Mouse (Mus musculus) embryonic fibroblast, embryonic 13.5 days (primary cell): ENCODE data around the gene Gm6169. TPM values are rescaled to one million over a fixed set of nuclear protein-coding genes. Genes with fewer than 3 reads are reported as not detected.

ENCODE experiments used
- H3K27ac ChIP-seq: 2 replicates; pipeline ENCODE4 v1.5.1; 2012; ENCODE audit warnings: low read length, control low read depth, inconsistent platforms; ENCODE audit not compliant: insufficient read depth
- H3K4me1 ChIP-seq: 2 replicates; pipeline ENCODE4 v1.6.1; 2011; ENCODE audit warnings: low read length; ENCODE audit not compliant: control insufficient read depth, insufficient read depth
- H3K4me3 ChIP-seq: 2 replicates; pipeline ENCODE4 v1.5.1; 2011; ENCODE audit warnings: mild to moderate bottlenecking, control low read depth, low read length; ENCODE audit not compliant: insufficient read depth
- CTCF ChIP-seq: IDR thresholded peaks from 2 replicates; pipeline ENCODE4 v1.5.1; 2011; ENCODE audit warnings: mild to moderate bottlenecking, control low read depth, low read length, moderate library complexity, borderline replicate concordance; ENCODE audit not compliant: insufficient read depth
- POLR2A ChIP-seq: IDR thresholded peaks from 2 replicates; pipeline ENCODE4 v1.6.1; 2011; ENCODE audit warnings: low read depth, mild to moderate bottlenecking, control low read depth, low read length, moderate library complexity
- polyA plus RNA-seq: library from polyadenylated mRNA; stranded (reverse); fragments of >200 nt; gene quantifications from 2 replicates; pipeline ENCODE4 v1.2.4, GENCODE M21; 2011; ENCODE audit warnings: low read depth; ENCODE audit not compliant: missing spikeins, insufficient read length

Gm6169 gene
- polyA plus RNA-seq, 1 experiment: 95.6 TPM

- no peaks in the 10 kb centered on the region for H3K4me1 ChIP-seq
- H3K4me3 ChIP-seq: no peak overlapping the region
- TF ChIP-seq CTCF (no peak), POLR2A (no peak)
- H3K27ac ChIP-seq: no peak overlapping the region
Measured at GRCm38 (mm10) chr13:97104996-97105395, 6.0 kb upstream of the Gm6169 start.

GRCm38 (mm10) chr13:97095726-97096125, 3.3 kb downstream of the Gm6169 start:
- no peak overlapping the region for H3K4me3 ChIP-seq
- no peaks in the 10 kb centered on the region for H3K4me1 ChIP-seq
- no peak for TF ChIP-seq POLR2A
- no peak for TF ChIP-seq CTCF
- no peak overlapping the region for H3K27ac ChIP-seq

- H3K4me1 ChIP-seq: no peaks in the 10 kb centered on the region
- no peak overlapping the region for H3K27ac ChIP-seq
- TF ChIP-seq POLR2A (no peak), CTCF (no peak)
- no peak overlapping the region for H3K4me3 ChIP-seq
Measured at GRCm38 (mm10) chr13:97088183-97088582, 10.9 kb downstream of the Gm6169 start.

GRCm38 (mm10) chr13:97087421-97087820, 11.6 kb downstream of the Gm6169 start:
- Histone ChIP-seq H3K4me3 (no peak overlapping the region), H3K27ac (no peak overlapping the region), H3K4me1 (no peaks in the 10 kb centered on the region)
- TF ChIP-seq POLR2A: no peak
- no peak for TF ChIP-seq CTCF

GRCm38 (mm10) chr13:97086316-97086715, 12.7 kb downstream of the Gm6169 start:
- no peaks in the 10 kb centered on the region for H3K4me1 ChIP-seq
- H3K27ac ChIP-seq: no peak overlapping the region
- TF ChIP-seq POLR2A (no peak), CTCF (no peak)
- H3K4me3 ChIP-seq: no peak overlapping the region

GRCm38 (mm10) chr13:97082432-97082831, 16.6 kb downstream of the Gm6169 start:
- Histone ChIP-seq H3K4me1 (no peaks in the 10 kb centered on the region), H3K4me3 (no peak overlapping the region), H3K27ac (no peak overlapping the region)
- TF ChIP-seq POLR2A (no peak), CTCF (no peak)

- Histone ChIP-seq H3K27ac (no peak overlapping the region), H3K4me1 (no peaks in the 10 kb centered on the region), H3K4me3 (no peak overlapping the region)
- TF ChIP-seq CTCF: no peak
- no peak for TF ChIP-seq POLR2A
Measured at GRCm38 (mm10) chr13:97080615-97081014, 18.4 kb downstream of the Gm6169 start.

- Histone ChIP-seq H3K27ac (no peak overlapping the region), H3K4me3 (no peak overlapping the region), H3K4me1 (no peaks in the 10 kb centered on the region)
- no peak for TF ChIP-seq CTCF
- TF ChIP-seq POLR2A: no peak
Measured at GRCm38 (mm10) chr13:97080201-97080600, 18.8 kb downstream of the Gm6169 start.

- no peak overlapping the region for H3K27ac ChIP-seq
- H3K4me1 ChIP-seq: no peaks in the 10 kb centered on the region
- no peak overlapping the region for H3K4me3 ChIP-seq
- TF ChIP-seq POLR2A: no peak
- TF ChIP-seq CTCF: no peak
Measured at GRCm38 (mm10) chr13:97077556-97077955, 21.5 kb downstream of the Gm6169 start.

GRCm38 (mm10) chr13:97073497-97073896, 25.5 kb downstream of the Gm6169 start:
- Histone ChIP-seq H3K4me1 (0 out of 2 replicates have a peak, but pooled peaks cover 2% of the 10 kb centered on the region), H3K27ac (no peak overlapping the region), H3K4me3 (no peak overlapping the region)
- TF ChIP-seq CTCF: no peak
- TF ChIP-seq POLR2A: no peak

GRCm38 (mm10) chr13:97071626-97072241, 27.3 kb downstream of the Gm6169 start:
- Histone ChIP-seq H3K27ac (no peak overlapping the region), H3K4me3 (peak overlapping the region; percentile 50), H3K4me1 (0 out of 2 replicates have a peak, but pooled peaks cover 2% of the 10 kb centered on the region)
- TF ChIP-seq POLR2A (no peak), CTCF (no peak)
